Mouse (Mus musculus): ENCODE measurements around the gene Chil3. TPM values are rescaled to one million over a fixed set of nuclear protein-coding genes. Genes with fewer than 3 reads are reported as not detected.

Gene Chil3
- total and polyA plus RNA-seq, 3 experiments: not detected

- Histone ChIP-seq H3K27me3 (replicated peaks) (no peaks in the 10 kb centered on the region), H3K27ac (ENCODE audit: insufficient read depth, low read depth) (no peak overlapping the region), H3K4me1 (ENCODE audit: control insufficient read depth in 1 of 2, insufficient read depth in 2 of 2) (0 out of 4 replicates have a peak, but pooled peaks cover 0 to 2% of the 10 kb centered on the region in 2 experiments), H3K9me3 (replicated peaks; ENCODE audit: low read length) (no peaks in the 10 kb centered on the region), H3K79me2 (replicated peaks; ENCODE audit: control insufficient read depth, extremely low read depth, insufficient read depth, poor library complexity, severe bottlenecking) (no peaks in the 10 kb centered on the region), H3K4me2 (ENCODE audit: insufficient read depth, low read depth, poor library complexity, severe bottlenecking) (no peak overlapping the region), H3K36me3 (replicated peaks in 1 of 2; ENCODE audit: control insufficient read depth in 1 of 2, insufficient read depth in 1 of 2, low read length in 1 of 2) (no peaks in the 10 kb centered on the region), H3K9ac (ENCODE audit: insufficient read depth, low read depth) (no peak overlapping the region), H3K4me3 (replicated peaks in 1 of 3; ENCODE audit: low read depth in 2 of 3, low read length in 2 of 3, poor library complexity in 1 of 3) (no peak overlapping the region)
- dilution Hi-C loops (cut with MboI; ENCODE audit: extremely low pct_ligation_motif_present, extremely low pct_unique_long_range_greater_than_20kb, low sequenced_read_pairs) (no loop called here), in situ Hi-C loops (cut with MboI; ENCODE audit: low pct_ligation_motif_present, low pct_unique_long_range_greater_than_20kb, low sequenced_read_pairs) (no loop called here)
- DNase-seq (ENCODE audit: extremely low read depth): no peak
- TF ChIP-seq NELFE (IDR thresholded peaks at IDR 0.05; ENCODE audit: low read depth, low read length) (no peak), USF1 (IDR thresholded peaks at IDR 0.05; ENCODE audit: low read depth, low read length) (no peak), SIN3A (IDR thresholded peaks at IDR 0.05; ENCODE audit: low read length) (no peak), BHLHE40 (IDR thresholded peaks at IDR 0.05; ENCODE audit: low read depth, low read length) (no peak), KAT2A (IDR thresholded peaks at IDR 0.05; ENCODE audit: insufficient replicate concordance, low read length) (no peak), EP300 (IDR thresholded peaks at IDR 0.05; ENCODE audit: low read length) (no peak), RAD21 (IDR thresholded peaks at IDR 0.05; ENCODE audit: low read depth, low read length) (no peak), MXI1 (IDR thresholded peaks at IDR 0.05; ENCODE audit: low read depth, low read length) (no peak)
Measured at GRCm38 (mm10) chr3:106144081-106144480, 23.3 kb downstream of the Chil3 start.

- H3K27ac ChIP-seq (ENCODE audit: insufficient read depth, low read depth): no peak overlapping the region
- TF ChIP-seq TBP (conservative IDR thresholded peaks at IDR 0.05; ENCODE audit: low read depth, low read length): no peak
- TF ChIP-seq PAX5 (IDR thresholded peaks at IDR 0.05; ENCODE audit: low read length): no peak
- no peak for TF ChIP-seq SMC3 (IDR thresholded peaks at IDR 0.05; ENCODE audit: low read depth, low read length)
- TF ChIP-seq ELF1 (IDR thresholded peaks at IDR 0.05; ENCODE audit: low read depth, low read length): no peak
- no peak for TF ChIP-seq MAFK (IDR thresholded peaks at IDR 0.05; ENCODE audit: insufficient replicate concordance, low read length)
- no peak for TF ChIP-seq CTCF (conservative IDR thresholded peaks at IDR 0.05 in 1 of 2, IDR thresholded peaks at IDR 0.05 in 1 of 2; ENCODE audit: low read depth in 2 of 2, low read length in 2 of 2)
- no peak for TF ChIP-seq USF1 (IDR thresholded peaks at IDR 0.05; ENCODE audit: low read depth, low read length)
- TF ChIP-seq KAT2A (IDR thresholded peaks at IDR 0.05; ENCODE audit: insufficient replicate concordance, low read length): no peak
- TF ChIP-seq SIN3A (IDR thresholded peaks at IDR 0.05; ENCODE audit: low read length): no peak
- TF ChIP-seq JUND (conservative IDR thresholded peaks at IDR 0.05; ENCODE audit: low read depth, low read length): no peak
- no peak for TF ChIP-seq ZC3H11A (IDR thresholded peaks at IDR 0.05; ENCODE audit: low read depth, low read length)
- no peak for TF ChIP-seq GABPA (IDR thresholded peaks at IDR 0.05; ENCODE audit: insufficient replicate concordance, low read depth, low read length)
- TF ChIP-seq MAZ (IDR thresholded peaks at IDR 0.05; ENCODE audit: low read depth, low read length): no peak
- TF ChIP-seq POLR2AphosphoS2 (IDR thresholded peaks at IDR 0.05; ENCODE audit: low read depth, low read length): no peak
- TF ChIP-seq ZKSCAN1 (IDR thresholded peaks at IDR 0.05; ENCODE audit: borderline replicate concordance, low read depth, low read length): no peak
- TF ChIP-seq MAX (IDR thresholded peaks at IDR 0.05; ENCODE audit: low read length): no peak
- no peak for TF ChIP-seq MXI1 (IDR thresholded peaks at IDR 0.05; ENCODE audit: low read depth, low read length)
- no peak for TF ChIP-seq USF2 (conservative IDR thresholded peaks at IDR 0.05; ENCODE audit: low read depth, low read length)
- no peak for TF ChIP-seq TCF12 (IDR thresholded peaks at IDR 0.05; ENCODE audit: low read depth, low read length)
- no peak for TF ChIP-seq NRF1 (IDR thresholded peaks at IDR 0.05; ENCODE audit: low read depth, low read length)
- H3K4me3 ChIP-seq (replicated peaks in 1 of 3; ENCODE audit: low read depth in 2 of 3, low read length in 2 of 3, poor library complexity in 1 of 3): no peak overlapping the region
- H3K4me1 ChIP-seq (ENCODE audit: control insufficient read depth in 1 of 2, insufficient read depth in 2 of 2): no peaks in the 10 kb centered on the region
- no peak for DNase-seq (ENCODE audit: extremely low read depth)
- no peaks in the 10 kb centered on the region for H3K27me3 ChIP-seq (replicated peaks)
- dilution Hi-C loops (cut with MboI; ENCODE audit: extremely low pct_ligation_motif_present, extremely low pct_unique_long_range_greater_than_20kb, low sequenced_read_pairs): no loop called here
- no peak overlapping the region for H3K9ac ChIP-seq (ENCODE audit: insufficient read depth, low read depth)
- no peaks in the 10 kb centered on the region for H3K36me3 ChIP-seq (replicated peaks in 1 of 2; ENCODE audit: control insufficient read depth in 1 of 2, insufficient read depth in 1 of 2, low read length in 1 of 2)
- no peak overlapping the region for H3K4me2 ChIP-seq (ENCODE audit: insufficient read depth, low read depth, poor library complexity, severe bottlenecking)
- in situ Hi-C loops (cut with MboI; ENCODE audit: low pct_ligation_motif_present, low pct_unique_long_range_greater_than_20kb, low sequenced_read_pairs): no loop called here
- H3K79me2 ChIP-seq (replicated peaks; ENCODE audit: control insufficient read depth, extremely low read depth, insufficient read depth, poor library complexity, severe bottlenecking): no peaks in the 10 kb centered on the region
- no peaks in the 10 kb centered on the region for H3K9me3 ChIP-seq (replicated peaks; ENCODE audit: low read length)
Measured at GRCm38 (mm10) chr3:106131690-106132089, 35.7 kb downstream of the Chil3 start.
